Mouse (Mus musculus) kidney, postnatal 10 days (tissue): ENCODE measurements at regions not wholly inside any gene's neighbourhood (a gene's known extent, or its start where the extent isn't known, plus 50 kb on each side); places are given as distances from the start of the nearest gene placed in this dataset.
"Not testable (repeated sequence)": the region's sequence is repeated elsewhere in the genome, so short reads cannot be mapped to it uniquely, and the experiment has no call there.

Experiments
- DNase-seq: peaks from one replicate; pipeline ENCODE4 v3.0.0; 2021; ENCODE audit warnings: mixed read lengths

- DNase-seq = no peak
Measured at GRCm38 (mm10) chr8:31518903-31519302, 1909.6 kb upstream of the 5930422O12Rik start.

DNA sequence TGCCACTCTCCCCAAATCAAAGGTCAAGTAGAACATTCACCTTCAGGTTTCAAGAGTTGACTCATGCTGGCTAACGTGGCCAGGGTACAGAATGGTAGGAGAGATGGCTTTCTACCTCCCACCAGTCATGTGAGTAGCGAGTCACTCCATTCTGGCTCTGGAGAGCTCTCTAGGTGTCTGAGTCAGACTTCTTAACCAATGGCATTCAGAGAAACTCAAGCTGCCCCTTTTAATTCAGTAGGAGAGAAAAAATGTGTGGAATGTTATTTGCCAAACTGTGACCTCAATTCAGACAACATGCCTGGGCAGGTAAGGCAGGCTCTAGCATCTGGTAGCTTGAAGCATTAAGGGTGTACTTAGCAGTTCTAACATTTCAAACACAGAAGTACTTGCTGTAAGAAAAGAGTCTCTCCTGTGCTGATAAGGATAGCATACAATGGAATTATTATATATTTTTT, 1907.5 kb upstream of the 5930422O12Rik start:
- DNase-seq = peak; percentile 64

DNA sequence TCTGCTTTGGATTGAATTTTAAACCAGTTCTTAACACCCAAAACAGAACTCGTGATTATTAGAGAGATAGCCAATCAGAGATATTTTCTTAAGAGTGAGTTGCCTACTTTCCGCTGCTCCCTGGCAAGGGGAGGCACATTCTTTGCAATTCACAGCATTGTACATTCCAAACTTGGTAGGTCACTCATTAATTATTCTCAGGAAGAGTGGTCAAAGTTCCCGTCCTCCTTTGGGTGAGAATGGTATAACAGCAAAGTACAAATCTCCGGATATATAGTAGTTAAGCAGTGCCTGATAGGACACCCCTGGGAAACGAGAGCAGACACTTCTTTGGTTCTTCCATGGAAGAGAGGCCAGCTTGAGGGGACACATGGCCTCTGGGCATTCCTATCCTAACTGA, 1903.4 kb upstream of the 5930422O12Rik start:
- peak; percentile 35 for DNase-seq

- DNase-seq = no peak
Measured at GRCm38 (mm10) chr8:31539251-31539650, 1889.3 kb upstream of the 5930422O12Rik start.

DNA sequence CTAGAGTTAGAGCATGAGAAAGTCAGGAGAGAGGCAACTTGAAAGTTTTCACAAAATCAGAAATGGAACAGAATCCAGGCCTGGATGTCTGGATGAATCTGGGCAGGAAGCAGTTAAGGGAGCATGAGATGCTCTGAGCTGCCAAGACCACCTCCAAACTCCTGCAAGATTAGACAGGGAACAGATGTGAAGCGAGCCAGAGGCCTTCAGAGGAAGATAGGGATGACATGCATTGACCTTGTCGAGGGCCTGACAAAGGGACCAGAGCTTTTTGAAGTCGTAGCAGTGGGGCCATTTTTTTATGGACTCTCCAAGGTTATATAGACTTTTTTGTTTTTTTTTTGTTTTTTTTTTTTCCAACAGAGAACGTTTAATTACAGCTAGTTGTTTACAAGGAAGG, 1886.9 kb upstream of the 5930422O12Rik start:
- no peak for DNase-seq

DNA sequence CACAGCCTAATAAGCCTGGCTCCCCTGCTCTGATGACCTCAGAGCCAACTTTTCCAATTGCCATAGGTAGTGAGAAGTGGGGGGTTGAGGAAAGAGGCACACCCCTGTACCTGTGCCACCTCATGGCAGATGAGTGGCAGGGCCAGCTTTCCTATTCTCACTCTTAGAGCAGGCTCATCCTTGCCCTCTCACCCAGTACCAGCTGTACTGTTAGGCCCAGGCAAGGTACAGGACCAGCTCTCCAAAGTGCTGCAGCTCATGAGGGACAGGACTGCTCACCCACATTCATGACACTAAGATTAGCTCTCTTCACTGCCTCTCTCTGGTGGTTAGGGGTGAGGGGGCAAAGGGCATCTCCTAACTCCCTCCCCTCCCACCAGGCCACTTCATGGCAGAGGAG, 1854.4 kb upstream of the 5930422O12Rik start:
- DNase-seq = no peak

- no peak for DNase-seq
Measured at GRCm38 (mm10) chr8:31576129-31576528, 1852.4 kb upstream of the 5930422O12Rik start.

GRCm38 (mm10) chr8:31584661-31585060, 1843.8 kb upstream of the 5930422O12Rik start:
- no peak for DNase-seq

DNA sequence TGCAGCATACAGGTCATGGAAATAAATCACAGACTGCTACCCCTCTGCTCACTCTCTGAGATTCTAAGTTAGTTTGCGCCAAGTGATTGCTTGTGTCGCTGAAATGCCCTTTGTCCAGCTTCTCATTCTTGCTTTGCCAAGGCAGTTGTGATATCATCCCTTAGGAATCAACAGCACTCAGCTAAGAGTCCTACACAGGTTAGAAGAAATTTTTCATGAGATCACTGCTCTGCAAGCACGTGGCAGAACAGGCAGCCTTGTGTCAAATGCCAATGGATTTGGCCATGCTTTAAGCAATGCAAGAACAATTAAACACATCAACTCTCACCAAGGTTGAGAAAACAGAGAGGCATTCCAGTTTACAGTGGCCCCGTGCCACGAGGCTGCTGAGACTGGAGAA, 1829.0 kb upstream of the 5930422O12Rik start:
- peak; percentile 6 for DNase-seq

DNA sequence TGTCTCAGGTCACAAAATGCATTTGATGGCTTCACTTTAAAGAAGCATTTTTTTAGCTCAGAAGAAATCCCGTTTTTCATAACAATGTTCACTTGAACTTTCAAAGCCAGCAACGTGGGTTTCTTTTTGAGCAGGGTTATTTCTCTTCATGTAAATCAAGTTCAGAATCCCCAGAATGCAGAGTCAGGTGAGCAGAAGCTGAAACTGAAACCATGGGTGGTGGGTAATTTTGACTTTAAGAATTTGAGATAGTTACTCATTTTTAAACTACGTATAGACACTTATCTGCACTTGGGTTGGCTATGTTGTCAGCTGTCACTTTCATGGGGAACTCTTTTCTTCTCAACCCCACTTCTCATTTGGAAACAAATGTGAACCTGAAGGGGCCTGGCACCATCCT, 1827.5 kb upstream of the 5930422O12Rik start:
- DNase-seq = no peak

- DNase-seq = no peak
Measured at GRCm38 (mm10) chr8:31616501-31616900, 1812.0 kb upstream of the 5930422O12Rik start.

GRCm38 (mm10) chr8:31627708-31628107, 1800.8 kb upstream of the 5930422O12Rik start:
- no peak for DNase-seq

- no peak for DNase-seq
Measured at GRCm38 (mm10) chr8:31628146-31628545, 1800.4 kb upstream of the 5930422O12Rik start.

GRCm38 (mm10) chr8:31638417-31638816, 1790.1 kb upstream of the 5930422O12Rik start:
- no peak for DNase-seq

DNA sequence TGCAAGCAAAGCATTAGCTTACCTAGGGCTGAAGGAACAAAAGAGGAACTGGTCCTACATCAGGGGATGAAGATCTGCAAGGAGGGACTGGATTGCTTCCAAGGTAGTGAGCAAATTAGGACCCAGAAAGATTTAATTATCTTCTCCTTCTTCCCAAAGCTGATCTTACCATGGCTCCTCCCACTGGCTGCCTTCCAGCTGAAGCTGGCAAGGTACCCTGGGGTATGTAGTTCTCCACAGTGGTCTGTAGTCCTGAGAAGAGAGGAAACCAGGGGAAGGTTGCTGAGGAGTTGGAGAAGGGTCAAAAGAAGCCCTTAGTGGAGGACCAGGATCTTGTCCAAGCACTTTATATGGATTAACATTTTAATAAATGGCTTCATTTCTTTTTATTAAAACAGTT, 1764.8 kb upstream of the 5930422O12Rik start:
- peak; percentile 6 for DNase-seq

DNA sequence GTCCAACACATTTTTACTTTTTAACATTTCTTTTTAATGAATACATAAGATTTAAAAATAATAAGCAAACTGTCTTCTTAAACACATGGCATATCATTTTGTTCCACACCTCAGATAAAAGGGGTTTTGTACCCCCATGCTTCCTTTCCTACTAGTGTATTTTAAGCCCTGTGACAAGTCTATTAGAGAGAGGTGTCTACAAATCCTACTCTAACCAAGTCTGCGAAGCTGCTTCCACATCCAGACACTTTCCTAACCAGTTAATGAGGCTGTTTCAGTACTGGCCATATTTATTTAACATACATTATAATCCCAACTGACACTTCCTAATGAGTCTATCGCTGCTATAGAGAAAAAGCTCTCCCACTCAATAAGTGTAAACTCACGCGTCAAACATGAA, 1763.0 kb upstream of the 5930422O12Rik start:
- no peak for DNase-seq

GRCm38 (mm10) chr8:31704168-31704567, 1724.3 kb upstream of the 5930422O12Rik start:
- DNase-seq = no peak

GRCm38 (mm10) chr8:31713321-31714076, 1715.0 kb upstream of the 5930422O12Rik start:
- DNase-seq = peak; percentile 17

GRCm38 (mm10) chr8:31714077-31714458, 1714.4 kb upstream of the 5930422O12Rik start:
- DNase-seq = no peak

DNA sequence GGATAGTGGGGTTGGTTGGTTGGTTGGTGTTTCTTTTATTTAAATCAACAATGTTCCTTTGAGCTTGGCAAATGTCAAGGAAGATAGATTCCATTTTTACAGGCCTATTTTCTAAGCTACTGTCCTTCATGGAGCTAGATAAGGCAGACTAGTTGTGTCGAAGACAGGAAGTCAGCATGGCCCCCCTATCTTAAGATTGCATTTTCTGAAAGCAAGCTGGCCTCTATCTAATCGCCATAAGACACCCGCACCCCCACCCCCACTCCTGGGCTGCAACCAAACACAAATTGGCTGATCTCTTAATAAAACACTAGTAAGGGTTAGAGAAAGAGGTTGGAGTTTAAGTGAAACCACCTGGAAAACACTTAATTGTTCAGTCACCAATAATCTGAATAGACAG, 1708.5 kb upstream of the 5930422O12Rik start:
- no peak for DNase-seq

- DNase-seq = no peak
Measured at GRCm38 (mm10) chr8:31720585-31720984, 1707.9 kb upstream of the 5930422O12Rik start.

DNA sequence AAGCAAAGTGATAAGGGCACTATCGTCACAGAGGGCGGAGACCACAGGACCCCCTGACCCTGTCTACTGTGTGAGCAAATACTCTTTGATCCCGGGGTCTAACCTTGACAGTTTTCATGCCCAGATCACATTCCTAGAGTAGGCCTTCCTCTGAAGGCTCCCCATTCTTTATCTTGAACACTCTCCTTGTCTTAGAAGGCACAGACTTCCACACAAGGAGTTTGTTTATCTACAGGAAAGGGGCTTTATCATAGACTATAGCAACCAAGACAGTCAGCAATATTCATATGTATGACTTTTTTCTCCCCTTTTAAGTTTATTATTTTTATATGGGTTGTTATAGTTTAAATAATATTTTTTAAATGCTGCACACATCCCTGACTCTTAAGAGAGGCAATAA, 1703.1 kb upstream of the 5930422O12Rik start:
- no peak for DNase-seq

DNA sequence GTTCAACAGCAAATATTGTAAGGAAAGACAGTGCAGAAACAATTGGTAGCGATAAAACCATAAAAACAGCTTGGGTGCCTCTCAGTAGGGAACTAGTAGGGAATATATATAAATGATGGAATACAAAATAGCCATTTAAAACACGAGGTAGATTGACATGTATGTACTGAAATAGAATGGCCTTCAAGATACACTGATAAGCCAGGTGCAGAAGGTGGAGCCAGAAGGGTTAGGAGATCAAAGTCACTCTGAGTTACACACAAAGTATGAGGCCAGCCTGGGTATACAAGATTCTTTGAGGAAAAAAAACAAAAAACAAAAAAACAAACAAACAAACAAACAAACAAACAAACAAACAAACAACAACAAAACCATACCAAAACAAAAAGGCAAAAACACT, 1692.9 kb upstream of the 5930422O12Rik start:
- no peak for DNase-seq

- not testable (repeated sequence) for DNase-seq
Measured at GRCm38 (mm10) chr8:31737314-31737713, 1691.2 kb upstream of the 5930422O12Rik start.

GRCm38 (mm10) chr8:31746855-31747254, 1681.7 kb upstream of the 5930422O12Rik start:
- no peak for DNase-seq
